Mouse (Mus musculus) spleen, adult 2 months (tissue): ENCODE results near the gene Fkbp15.

Experiments used
- CTCF ChIP-seq: fragments of 200-500 bp; IDR thresholded peaks from 2 replicates; pipeline ENCODE4 v1.5.1; 2011; ENCODE audit warnings: mild to moderate bottlenecking, inconsistent platforms; ENCODE audit not compliant: insufficient read depth, insufficient read length, insufficient replicate concordance; ENCODE audit errors: extremely low read depth
- POLR2A ChIP-seq: fragments of 200-500 bp; IDR thresholded peaks from 2 replicates; pipeline ENCODE4 v1.6.1; 2011; ENCODE audit warnings: low read depth, low read length, inconsistent platforms

- TF ChIP-seq POLR2A (no peak), CTCF (no peak)
These were observed 87.7 kb downstream of the Fkbp15 start for GRCm38 (mm10) chr4:62272696-62273095.
